Mouse (Mus musculus) intestine, postnatal 0 days (tissue): ENCODE data around the gene Card6. TPM values are rescaled to one million over a fixed set of nuclear protein-coding genes. Genes with fewer than 3 reads are reported as not detected.

Source experiments
- ATAC-seq: fragments of 200-750 bp; cut with Nextera tagmentation; 2 replicates; pipeline ENCODE4 v1.8.0; 2017; ENCODE audit warnings: mild to moderate bottlenecking, moderate TSS enrichment, moderate library complexity
- H3K27ac ChIP-seq: fragments of 300-500 bp; sonication (generic); 2 replicates; pipeline ENCODE4 v1.5.1; 2014; ENCODE audit warnings: mild to moderate bottlenecking, low read depth, low read length, moderate library complexity
- H3K27me3 ChIP-seq: fragments of 300-500 bp; sonication (generic); replicated peaks from 2 replicates; pipeline ENCODE4 v1.6.1; 2014; ENCODE audit warnings: low read length, mixed read lengths; ENCODE audit not compliant: control insufficient read depth, insufficient read depth
- H3K36me3 ChIP-seq: fragments of 300-500 bp; sonication (generic); 2 replicates; pipeline ENCODE4 v1.6.1; 2014; ENCODE audit warnings: mild to moderate bottlenecking, moderate library complexity; ENCODE audit not compliant: control insufficient read depth, insufficient read depth
- H3K4me1 ChIP-seq: fragments of 300-500 bp; sonication (generic); replicated peaks from 2 replicates; pipeline ENCODE4 v1.6.1; 2014; ENCODE audit warnings: antibody characterized with exemption, low read length, mixed read lengths; ENCODE audit not compliant: control insufficient read depth, insufficient read depth
- H3K4me2 ChIP-seq: fragments of 300-500 bp; sonication (generic); replicated peaks from 2 replicates; pipeline ENCODE4 v1.6.1; 2014; ENCODE audit warnings: low read depth, mild to moderate bottlenecking, moderate library complexity
- H3K4me3 ChIP-seq: fragments of 300-500 bp; sonication (generic); 2 replicates; pipeline ENCODE4 v1.5.1; 2014; ENCODE audit warnings: low read depth, low read length
- H3K9ac ChIP-seq: fragments of 300-500 bp; sonication (generic); 2 replicates; pipeline ENCODE4 v1.6.1; 2014; ENCODE audit warnings: mild to moderate bottlenecking, low read depth, low read length
- H3K9me3 ChIP-seq: fragments of 300-500 bp; sonication (generic); 2 replicates; pipeline ENCODE4 v1.6.1; 2016; ENCODE audit warnings: mixed run types; ENCODE audit not compliant: control insufficient read depth
- CTCF ChIP-seq: sonication (generic); IDR thresholded peaks from 2 replicates; pipeline ENCODE4 v1.5.1; 2016; ENCODE audit warnings: low read depth, mild to moderate bottlenecking, control low read depth, antibody characterized with exemption, moderate library complexity
- polyA plus RNA-seq: library from polyadenylated mRNA; unstranded; fragments of >200 nt; fragmentation: Nextera tagmentation; extraction: Ambion mirVana; gene quantifications from 2 replicates; pipeline ENCODE4 v1.2.1, GENCODE M21; 2015

The Card6 gene
- polyA plus RNA-seq, 1 experiment from 2014 or later = 2.1 TPM

DNA sequence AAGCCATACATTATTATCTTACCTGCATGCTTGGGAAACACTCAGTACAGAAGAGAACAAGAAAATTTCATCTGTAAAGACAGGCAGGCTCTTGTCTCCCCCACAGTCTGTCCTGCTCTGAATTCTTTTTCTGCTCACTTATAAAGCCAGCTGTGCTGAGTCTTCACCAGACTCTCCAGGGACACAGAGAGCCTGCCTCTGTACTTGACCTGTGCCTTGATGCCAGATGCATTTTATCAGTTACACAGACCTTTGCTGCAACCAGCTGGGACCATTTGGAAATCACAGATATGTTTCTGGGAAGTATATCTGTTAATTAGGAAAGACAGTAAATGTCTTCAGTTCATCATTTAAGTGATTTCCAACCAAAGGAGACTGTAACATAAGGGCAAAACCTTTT, 44.7 kb downstream of the Card6 start, which contains the start of gene C7:
TSS of gene C7 (minus strand) at position 106 of the 400 bp plus-strand sequence.
- no peak for ATAC-seq
- no peaks in the 10 kb centered on the region for H3K36me3 ChIP-seq
- no peaks in the 10 kb centered on the region for H3K9me3 ChIP-seq
- H3K4me2 ChIP-seq = no peak within 1 kb of the TSS
- no peak within 1 kb of the TSS for H3K27ac ChIP-seq
- H3K27me3 ChIP-seq = no peaks in the 10 kb centered on the region
- no peak within 1 kb of the TSS for H3K4me3 ChIP-seq
- TF ChIP-seq CTCF = no peak
- H3K4me1 ChIP-seq = no peaks in the 10 kb centered on the region
- H3K9ac ChIP-seq = no peak within 1 kb of the TSS

Other genes starting within 250 kb of the Card6 start
- not detected in 2 replicates for gene Mroh2b, start 209.8 kb downstream of the Card6 start, polyA plus RNA-seq
- 0.07 and 0.08 TPM in 2 replicates for gene C7, start 44.8 kb downstream of the Card6 start, polyA plus RNA-seq
- gene Rpl37, start 8.1 kb upstream of the Card6 start, polyA plus RNA-seq = 520 and 549 TPM in 2 replicates
- 16.6 and 17.8 TPM in 2 replicates for gene Prkaa1, start 35.3 kb upstream of the Card6 start, polyA plus RNA-seq
- gene Ttc33, start 77.0 kb upstream of the Card6 start, polyA plus RNA-seq = 26.0 and 28.8 TPM in 2 replicates
- gene Ptger4, start 135.6 kb upstream of the Card6 start, polyA plus RNA-seq = 14.5 and 15.1 TPM in 2 replicates